Mouse (Mus musculus) thymus, postnatal 10 days (tissue): Measurements from ENCODE around the gene Gm20767.
"Not testable (repeated sequence)": the region's sequence is repeated elsewhere in the genome, so short reads cannot be mapped to it uniquely, and the experiment has no call there.

Experiments used
- DNase-seq, 2 experiments: peaks; one replicate each; pipeline ENCODE4 v3.0.0; 2021; ENCODE audit warnings: low spot score in 2 of 2

Gm20767 gene

DNA sequence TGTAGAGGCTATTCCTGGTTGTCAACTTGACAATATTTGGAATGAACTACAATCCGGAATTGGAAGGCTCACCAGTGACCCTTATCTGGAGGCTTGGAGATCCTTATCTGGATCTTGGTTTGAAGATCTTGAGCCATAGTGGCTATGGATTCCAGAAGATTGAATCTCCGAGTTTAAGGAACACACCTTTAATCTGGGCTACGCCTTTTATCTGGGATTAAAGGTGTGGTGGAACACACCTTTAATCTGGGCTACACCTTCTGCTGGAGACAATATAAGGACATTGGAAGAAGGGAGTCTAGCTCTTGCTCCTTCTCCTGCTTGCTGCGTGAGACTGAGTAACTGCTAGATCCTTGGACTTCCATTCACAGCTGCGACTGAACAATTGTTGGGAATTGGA, at the start of gene Gm20767:
Gene Gm20767 (plus strand): TSS at position 301 of the 400 bp plus-strand sequence.
- DNase-seq: not testable (repeated sequence)

DNA sequence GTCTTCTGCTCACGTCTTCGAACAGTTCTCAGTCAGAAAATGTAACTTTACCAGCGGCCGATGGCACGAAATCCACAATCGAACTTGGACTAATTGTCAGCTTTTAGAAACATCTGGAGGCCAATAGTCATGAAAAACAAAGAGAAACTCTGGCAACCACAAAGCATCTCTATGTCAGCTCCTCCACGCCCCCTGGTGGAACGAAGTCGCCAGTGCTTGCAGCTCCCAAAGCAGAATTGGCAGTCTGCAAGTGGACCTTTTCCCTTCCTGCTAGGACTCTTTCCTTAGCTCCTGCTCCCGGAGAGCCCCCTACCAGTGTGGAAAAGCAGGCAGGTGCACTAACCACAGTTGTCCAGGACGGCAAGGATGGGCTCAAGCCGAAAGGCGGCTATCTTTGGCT, 47.1 kb upstream of the Gm20767 start:
- DNase-seq: not testable (repeated sequence)

DNA sequence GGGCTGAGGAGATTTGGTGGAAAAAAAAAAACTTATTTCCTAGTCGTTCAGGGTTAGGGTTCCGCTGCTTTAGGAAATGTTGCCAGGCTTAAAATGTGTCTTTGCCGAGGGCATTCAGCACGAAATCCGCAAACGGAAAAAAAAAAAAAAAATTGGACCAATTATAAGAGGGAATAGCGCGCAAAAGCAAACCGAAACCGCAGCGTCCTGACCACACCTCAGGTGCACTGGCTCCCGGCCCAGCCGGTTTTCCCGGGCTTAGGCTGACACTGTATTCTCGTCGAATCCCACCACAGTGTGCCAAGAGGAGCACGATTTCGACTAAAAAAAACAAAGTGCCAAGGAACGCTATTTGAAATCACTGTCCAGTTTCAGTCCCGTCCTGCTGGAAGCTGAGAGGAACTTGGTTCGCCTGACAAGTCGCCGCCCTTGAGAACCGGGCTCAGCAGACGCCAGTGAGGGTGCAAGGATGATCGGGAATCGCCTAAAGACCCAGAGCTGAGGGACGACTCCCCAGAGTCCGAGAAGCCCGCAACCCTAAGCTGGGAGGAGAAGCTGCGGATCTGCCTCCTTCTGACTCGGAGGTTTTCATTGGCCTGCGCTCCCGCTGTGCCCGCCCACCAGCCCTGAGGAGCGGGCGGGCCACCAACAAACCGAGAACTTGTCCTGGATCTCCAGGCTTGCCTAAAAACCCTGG, 43.7 kb upstream of the Gm20767 start:
- DNase-seq: not testable (repeated sequence)

DNA sequence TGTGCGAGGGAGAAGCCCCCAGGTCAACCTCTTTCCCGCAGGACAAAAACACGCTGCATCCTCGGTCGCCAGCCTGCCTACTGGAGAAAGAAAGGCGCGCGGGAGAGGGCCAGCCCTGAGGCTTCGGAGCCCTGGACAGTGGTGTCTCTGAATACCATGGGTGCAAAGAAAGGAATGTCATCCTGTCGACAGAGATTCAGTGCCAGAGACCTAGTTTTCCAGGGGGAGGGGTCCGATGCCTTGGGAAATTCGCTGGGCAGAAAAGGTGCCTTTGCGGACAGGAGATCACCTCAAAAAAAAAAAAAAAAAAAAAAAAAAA, 43.1 kb upstream of the Gm20767 start:
- DNase-seq: not testable (repeated sequence)

DNA sequence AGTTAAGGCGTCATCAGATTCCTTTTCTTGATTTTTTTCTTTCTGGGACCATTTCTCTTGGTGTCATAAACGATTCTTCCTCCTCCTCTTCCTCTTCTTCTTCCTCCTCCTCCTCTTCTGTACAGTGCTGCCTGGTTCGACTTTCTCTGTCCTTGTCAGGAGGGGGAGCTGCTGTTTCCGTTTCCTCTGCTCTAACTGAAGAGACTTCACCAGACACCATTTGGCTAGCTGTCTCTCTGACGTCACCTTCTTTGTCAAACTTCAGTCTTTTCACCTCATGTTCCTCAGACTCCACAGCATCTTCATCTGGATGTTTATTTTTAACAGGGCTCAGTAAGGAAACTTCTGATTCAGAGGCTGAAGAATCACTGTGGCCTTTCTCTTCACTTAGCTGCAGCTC, 40.7 kb upstream of the Gm20767 start:
- DNase-seq: not testable (repeated sequence)

DNA sequence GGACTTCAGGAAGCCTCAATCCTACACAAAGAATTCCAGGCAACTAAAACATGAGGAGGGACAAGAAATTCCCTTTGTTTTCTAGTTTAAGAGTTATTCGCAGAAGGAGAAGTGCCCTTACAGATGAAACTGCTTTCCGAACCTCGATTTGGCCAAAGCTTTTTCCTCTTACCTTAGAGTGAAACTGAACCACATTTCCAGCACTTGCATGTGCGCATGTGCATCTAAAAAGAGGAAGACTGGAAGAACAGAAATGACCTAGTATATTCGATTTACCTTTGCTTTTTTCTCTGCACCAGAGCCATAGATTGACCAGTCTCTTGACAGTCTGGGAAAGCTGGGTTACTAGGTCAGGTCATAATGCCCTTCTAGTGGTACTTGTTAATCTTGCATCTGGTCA, 33.5 kb upstream of the Gm20767 start:
- not testable (repeated sequence) for DNase-seq

DNA sequence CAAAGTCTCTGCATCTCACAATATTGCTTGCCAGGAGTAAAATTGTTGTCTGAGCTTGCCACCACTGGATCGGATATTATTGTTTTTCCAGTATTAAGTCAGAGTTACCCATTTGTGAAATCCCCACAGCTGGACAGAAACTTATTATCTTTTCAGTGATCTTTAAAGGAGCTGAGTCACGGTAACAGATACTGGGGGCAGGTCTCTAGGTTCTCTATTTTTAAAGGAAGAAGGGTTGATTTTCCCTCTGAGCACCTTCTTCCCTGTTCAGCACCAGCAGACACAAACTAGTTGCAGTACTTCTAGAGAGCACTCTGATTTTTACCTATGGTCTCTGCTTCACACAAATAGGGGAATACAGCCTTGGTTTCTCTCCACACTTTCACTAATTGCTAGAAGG, 33.0 kb upstream of the Gm20767 start:
- DNase-seq: not testable (repeated sequence)

DNA sequence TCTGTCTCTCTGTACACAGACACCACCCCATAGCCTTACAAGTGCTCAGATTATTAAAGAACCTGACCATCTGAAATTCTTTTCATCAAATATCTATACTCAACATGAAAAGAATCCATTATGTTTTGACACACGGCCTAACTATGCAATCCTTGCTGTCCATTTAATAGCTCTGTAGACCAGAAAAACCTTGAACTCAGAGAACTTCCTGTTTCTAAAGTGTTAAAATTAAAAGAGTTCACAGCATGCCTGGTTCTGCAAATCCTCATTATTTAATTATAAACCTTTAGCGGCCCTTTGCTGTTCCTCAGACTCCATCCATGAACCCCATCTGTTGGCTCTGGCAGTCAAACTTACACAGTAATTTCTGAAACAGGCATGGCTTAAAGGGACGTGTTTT, 2.3 kb downstream of the Gm20767 start:
- DNase-seq: not testable (repeated sequence)

DNA sequence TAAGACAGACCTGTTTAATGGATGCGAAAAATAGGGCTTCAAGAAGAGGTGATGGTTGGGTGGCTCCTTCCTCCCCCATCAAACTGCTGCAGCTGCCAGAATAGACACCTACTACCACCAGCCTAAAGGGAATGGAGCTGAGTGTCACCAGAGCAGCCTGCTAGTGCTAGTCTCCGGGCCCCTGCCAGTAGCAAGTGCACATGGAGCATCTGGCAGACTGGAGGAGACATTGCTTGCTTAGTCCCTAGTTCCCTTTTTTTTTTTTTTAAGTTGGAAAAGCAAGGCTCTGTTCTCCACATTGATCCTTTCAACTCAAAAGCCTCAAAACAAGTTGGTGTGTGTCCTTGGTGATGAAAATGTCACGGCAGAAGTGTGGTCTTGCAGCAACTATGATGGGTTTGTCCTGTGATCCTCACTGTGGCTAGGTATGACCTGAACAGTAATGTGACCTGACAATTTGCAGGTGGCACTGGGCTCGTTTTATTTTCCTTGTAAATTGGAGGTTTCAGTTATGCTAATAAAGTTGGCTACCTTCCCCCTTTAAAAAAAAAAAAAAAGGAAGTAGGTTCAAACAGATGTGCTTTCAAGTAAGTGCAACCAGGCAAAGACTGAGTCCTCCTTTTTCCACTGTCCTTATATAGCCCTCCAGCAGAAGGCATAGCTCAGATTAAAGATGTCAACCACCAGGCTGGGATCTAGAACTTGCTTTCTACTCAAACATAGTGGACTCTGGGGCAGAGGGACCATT, 9.8 kb downstream of the Gm20767 start:
- not testable (repeated sequence) for DNase-seq

DNA sequence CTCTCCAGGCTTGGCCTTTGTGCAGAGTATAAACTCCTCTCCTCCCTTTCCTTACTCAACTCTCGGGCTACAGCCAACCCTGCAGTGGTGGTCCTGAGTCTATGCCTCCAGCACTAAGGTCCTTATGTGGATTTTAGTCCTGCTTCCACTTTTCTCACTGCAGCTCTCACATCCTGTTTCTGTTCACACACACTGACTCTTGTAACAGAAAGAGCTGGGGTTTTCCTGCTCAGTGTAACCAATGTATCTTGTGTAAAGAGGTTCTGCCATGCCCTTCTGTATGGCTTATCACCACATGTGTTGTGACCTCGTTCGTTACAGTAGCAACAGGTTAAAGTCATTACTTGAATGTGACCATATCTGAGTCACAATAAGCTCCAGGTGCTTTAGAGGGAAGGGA, 10.5 kb downstream of the Gm20767 start:
- not testable (repeated sequence) for DNase-seq

DNA sequence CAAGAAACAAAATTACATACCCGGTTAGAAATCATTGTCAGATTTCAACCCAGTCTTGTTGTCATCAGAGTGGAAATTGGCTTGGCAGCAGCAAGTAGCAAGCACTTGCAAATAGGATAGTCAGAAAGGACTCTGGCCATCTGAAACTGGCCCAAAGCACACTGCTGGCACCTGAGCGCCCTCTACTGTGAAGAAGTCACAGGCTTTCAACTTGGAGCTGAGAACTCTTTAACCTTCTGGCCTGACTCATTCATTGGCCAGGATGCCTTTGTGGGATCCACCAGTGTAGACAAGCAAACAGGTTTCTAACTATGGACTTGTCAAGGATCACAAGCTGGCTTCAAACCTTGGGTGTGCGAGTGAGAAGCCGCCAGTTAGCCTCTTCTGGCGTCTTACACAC, 28.3 kb downstream of the Gm20767 start:
- DNase-seq: not testable (repeated sequence)

DNA sequence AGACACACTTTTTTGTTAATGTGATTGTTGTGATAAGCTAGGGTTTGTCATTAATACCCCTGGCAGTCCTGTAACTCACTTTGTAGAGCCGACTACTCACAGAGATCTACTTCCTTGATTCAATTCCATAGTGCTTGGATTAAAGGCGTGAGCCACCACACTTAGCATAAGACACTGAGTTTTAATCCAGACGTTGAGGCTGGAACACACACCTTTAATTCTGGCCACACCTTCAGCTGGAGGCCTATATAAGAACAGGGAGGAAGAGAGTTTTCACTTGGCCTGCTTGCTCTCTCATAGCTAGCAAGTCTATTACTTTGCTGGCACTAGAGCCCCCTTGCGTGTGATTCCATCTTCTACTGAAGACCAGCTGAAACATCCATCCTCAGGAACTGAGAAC, 32.1 kb downstream of the Gm20767 start, which contains the start of gene Gm21818:
Gene Gm21818 (plus strand): TSS at position 301 of the 400 bp plus-strand sequence.
- not testable (repeated sequence) for DNase-seq

DNA sequence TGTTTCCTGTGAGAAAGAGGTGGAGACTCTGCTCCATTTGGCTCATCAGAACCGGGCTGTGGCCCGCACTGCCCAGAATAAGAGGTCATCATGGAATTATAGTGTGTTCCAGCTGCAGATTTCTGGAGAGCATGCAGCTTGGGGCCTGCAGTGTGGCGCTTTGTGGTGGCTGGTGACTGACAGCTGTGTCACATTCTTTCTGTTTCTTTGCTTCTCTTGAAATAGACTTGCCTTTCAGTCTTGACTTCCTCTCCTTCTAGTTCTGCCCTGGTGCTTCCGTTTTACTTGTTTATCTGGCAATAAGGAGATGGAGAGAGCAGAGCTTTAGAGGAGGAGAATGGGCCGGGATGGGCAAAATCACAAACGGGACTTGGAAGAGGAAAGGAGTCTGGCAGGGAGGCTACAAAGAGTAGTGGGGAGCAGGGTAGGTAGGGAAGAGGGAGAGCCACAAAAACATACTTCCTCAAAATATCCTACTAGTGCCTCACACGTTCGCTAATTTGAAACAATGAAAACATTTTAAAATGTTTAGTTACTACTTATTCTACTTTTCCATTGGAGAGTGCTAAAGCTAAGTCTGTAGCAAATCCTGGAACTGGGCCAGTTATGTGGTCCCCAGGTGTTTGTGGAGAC, 56.3 kb downstream of the Gm20767 start:
- not testable (repeated sequence) for DNase-seq
